Mouse (Mus musculus) stomach, embryonic 15.5 days (tissue): Measurements from ENCODE around the gene Olfr1220. TPM values are rescaled to one million over a fixed set of nuclear protein-coding genes. Genes with fewer than 3 reads are reported as not detected.

ENCODE experiments used
- ATAC-seq: fragments of 200-750 bp; cut with Nextera tagmentation; 2 replicates; pipeline ENCODE4 v1.8.0; 2017; ENCODE audit warnings: low read depth, moderate number of reproducible peaks, moderate TSS enrichment; ENCODE audit not compliant: insufficient read depth, low FRiP score
- H3K27ac ChIP-seq: fragments of 300-500 bp; sonication (generic); 2 replicates; pipeline ENCODE4 v1.5.1; 2015; ENCODE audit warnings: mild to moderate bottlenecking, inconsistent platforms
- H3K27me3 ChIP-seq: fragments of 300-500 bp; sonication (generic); replicated peaks from 2 replicates; pipeline ENCODE4 v1.6.1; 2015; ENCODE audit warnings: inconsistent platforms
- H3K36me3 ChIP-seq: fragments of 300-500 bp; sonication (generic); 2 replicates; pipeline ENCODE4 v1.6.1; 2015; ENCODE audit warnings: inconsistent platforms
- H3K4me1 ChIP-seq: fragments of 300-500 bp; sonication (generic); 2 replicates; pipeline ENCODE4 v1.6.1; 2015; ENCODE audit warnings: inconsistent platforms
- H3K4me2 ChIP-seq: fragments of 300-500 bp; sonication (generic); 2 replicates; pipeline ENCODE4 v1.6.1; 2015; ENCODE audit warnings: mild to moderate bottlenecking, inconsistent platforms
- H3K4me3 ChIP-seq: fragments of 300-500 bp; sonication (generic); replicated peaks from 2 replicates; pipeline ENCODE4 v1.5.1; 2015; ENCODE audit warnings: inconsistent platforms
- H3K9ac ChIP-seq: fragments of 300-500 bp; sonication (generic); 2 replicates; pipeline ENCODE4 v1.6.1; 2015; ENCODE audit warnings: inconsistent platforms
- H3K9me3 ChIP-seq: fragments of 300-500 bp; sonication (generic); 2 replicates; pipeline ENCODE4 v1.6.1; 2016; ENCODE audit warnings: inconsistent platforms
- WGBS: fragments of 180-500 bp; shearing (Covaris S2); methylation state at CpG from one replicate; pipeline ENCODE4 v1.1.7; 2015; 5-methylcytosine and 5-hydroxymethylcytosine counted together
- polyA plus RNA-seq: library from polyadenylated mRNA; unstranded; fragments of >200 nt; fragmentation: Nextera tagmentation; extraction: Ambion mirVana; gene quantifications from 2 replicates; pipeline ENCODE4 v1.2.1, GENCODE M21; 2015

Olfr1220 gene
- not detected in 2 replicates for polyA plus RNA-seq

DNA sequence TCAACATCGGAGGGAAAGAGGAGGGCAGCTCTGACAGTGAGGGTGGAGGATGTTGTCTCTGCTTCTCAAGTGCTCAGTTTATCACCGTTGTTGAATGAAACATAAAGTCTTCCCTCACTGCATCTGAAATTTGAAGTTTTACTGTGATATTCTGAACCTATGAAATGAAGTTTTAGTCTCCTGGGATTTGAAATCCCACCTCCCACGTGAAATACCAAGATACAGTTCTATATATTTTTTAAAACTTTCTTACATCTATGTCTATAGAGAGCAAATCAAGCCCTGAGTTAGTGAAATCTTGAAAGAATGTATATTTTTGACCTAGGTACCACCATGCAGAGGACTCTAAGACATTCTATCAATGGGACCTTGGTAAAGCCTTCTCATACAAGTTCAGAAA lies at the start of gene Olfr1220:
Gene Olfr1220, minus strand, starts transcription at position 101 of the 400 bp plus-strand sequence.
- WGBS = 76% methylated on average over 3 of the region's 3 CpGs
- Histone ChIP-seq H3K9ac (no peak within 1 kb of the TSS), H3K36me3 (no peaks in the 10 kb centered on the region), H3K9me3 (no peaks in the 10 kb centered on the region), H3K27ac (no peak within 1 kb of the TSS), H3K4me3 (no peak within 1 kb of the TSS), H3K4me1 (no peaks in the 10 kb centered on the region), H3K27me3 (no peaks in the 10 kb centered on the region), H3K4me2 (no peak within 1 kb of the TSS)
- no peak for ATAC-seq

DNA sequence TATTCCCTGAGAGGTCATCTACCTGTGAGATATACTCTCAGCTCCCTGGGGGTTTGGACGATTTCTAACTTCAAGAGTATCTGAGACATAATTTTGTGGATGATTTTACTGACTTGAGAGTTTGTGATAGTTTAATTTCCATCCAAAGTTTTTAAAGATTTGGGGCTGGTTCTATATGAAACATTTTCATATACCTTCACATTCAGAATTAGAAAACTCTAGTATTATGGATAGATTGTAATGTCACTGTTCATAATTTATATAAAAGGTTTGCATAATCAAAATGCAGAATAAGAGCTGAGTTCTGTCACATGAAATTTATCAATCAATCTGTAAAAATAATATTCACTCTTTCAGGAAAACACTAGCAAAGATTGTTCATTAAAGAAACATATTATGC lies 44.8 kb upstream of the Olfr1220 start, which contains the start of gene Olfr1223:
Gene Olfr1223, minus strand, starts transcription at position 101 of the 400 bp plus-strand sequence.
- H3K27me3 ChIP-seq = no peaks in the 10 kb centered on the region
- H3K9ac ChIP-seq = no peak within 1 kb of the TSS
- no peaks in the 10 kb centered on the region for H3K36me3 ChIP-seq
- no peaks in the 10 kb centered on the region for H3K4me1 ChIP-seq
- H3K4me2 ChIP-seq = no peak within 1 kb of the TSS
- WGBS = 74% methylated on average over 1 of the region's 1 CpGs
- no peak for ATAC-seq
- H3K27ac ChIP-seq = no peak within 1 kb of the TSS
- no peak within 1 kb of the TSS for H3K4me3 ChIP-seq
- no peaks in the 10 kb centered on the region for H3K9me3 ChIP-seq

DNA sequence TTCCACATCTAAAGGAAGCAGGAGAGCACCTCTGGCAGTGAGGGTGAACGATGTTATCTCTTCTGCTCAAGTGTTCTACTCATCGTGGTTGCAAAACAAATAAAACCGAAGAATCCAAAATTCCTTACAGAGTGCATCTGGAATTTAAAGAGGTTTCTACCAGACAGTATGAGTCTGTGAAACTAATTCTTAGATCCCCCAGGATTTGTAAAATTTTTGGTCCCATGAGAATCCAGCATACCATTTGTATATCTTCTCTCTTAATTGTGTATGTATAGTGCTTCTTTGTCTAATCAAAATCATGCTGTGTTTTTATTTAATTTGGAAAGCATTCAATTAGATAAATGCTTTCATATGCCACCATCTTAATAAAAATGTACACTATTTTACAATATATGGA lies 26.3 kb upstream of the Olfr1220 start, which contains the start of gene Olfr1222:
Gene Olfr1222, minus strand, starts transcription at position 101 of the 400 bp plus-strand sequence.
- H3K9ac ChIP-seq = no peak within 1 kb of the TSS
- no peaks in the 10 kb centered on the region for H3K27me3 ChIP-seq
- no peaks in the 10 kb centered on the region for H3K9me3 ChIP-seq
- no peaks in the 10 kb centered on the region for H3K36me3 ChIP-seq
- ATAC-seq = no peak
- H3K27ac ChIP-seq = no peak within 1 kb of the TSS
- 61% methylated on average over 3 of the region's 3 CpGs for WGBS
- no peaks in the 10 kb centered on the region for H3K4me1 ChIP-seq
- no peak within 1 kb of the TSS for H3K4me3 ChIP-seq
- H3K4me2 ChIP-seq = no peak within 1 kb of the TSS

DNA sequence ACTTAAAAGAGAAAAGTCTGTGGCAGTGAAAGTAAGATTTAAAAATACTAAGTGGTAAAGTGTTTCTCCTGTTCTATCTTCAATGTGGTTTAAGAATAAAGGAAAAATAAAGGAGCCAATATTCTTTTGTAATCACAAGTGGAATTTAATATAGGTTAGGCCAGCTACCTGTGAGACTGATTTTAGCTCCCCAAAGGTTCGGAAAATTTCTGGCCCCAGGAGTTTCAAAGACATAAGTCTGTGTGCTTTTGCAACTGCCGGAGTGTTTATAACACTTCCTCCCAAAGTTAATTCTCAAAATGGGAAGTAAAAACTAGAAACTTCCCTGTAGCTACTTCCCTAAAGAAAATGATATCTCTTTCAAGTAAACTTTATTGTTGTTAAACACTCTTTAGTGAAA lies 10.5 kb upstream of the Olfr1220 start, which contains the start of gene Olfr1221:
Gene Olfr1221, minus strand, starts transcription at position 101 of the 400 bp plus-strand sequence.
- Histone ChIP-seq H3K36me3 (no peaks in the 10 kb centered on the region), H3K4me3 (no peak within 1 kb of the TSS), H3K27me3 (no peaks in the 10 kb centered on the region), H3K9me3 (no peaks in the 10 kb centered on the region), H3K4me1 (no peaks in the 10 kb centered on the region), H3K27ac (no peak within 1 kb of the TSS), H3K4me2 (no peak within 1 kb of the TSS), H3K9ac (no peak within 1 kb of the TSS)
- 74% methylated on average over 2 of the region's 2 CpGs for WGBS
- ATAC-seq = no peak

DNA sequence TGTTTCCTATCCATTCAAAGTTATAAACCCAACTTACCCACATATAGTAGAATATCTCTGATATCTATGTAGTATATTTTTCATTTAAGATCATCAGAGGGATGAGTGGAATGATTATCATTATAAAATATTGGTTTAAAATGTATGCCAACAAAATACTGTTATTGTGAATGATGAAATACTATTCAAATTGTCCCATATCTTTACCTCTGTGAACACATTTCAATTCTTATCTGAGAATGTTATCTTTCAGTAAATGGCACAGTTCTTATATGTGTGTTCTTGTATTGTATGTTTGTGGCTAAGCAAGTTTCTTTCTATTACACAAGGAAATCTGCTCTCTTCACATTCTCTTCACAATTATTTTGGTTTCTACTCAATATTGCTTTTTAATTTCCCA lies 984 bp downstream of the Olfr1220 start:
- Histone ChIP-seq H3K4me1 (no peaks in the 10 kb centered on the region), H3K27me3 (no peaks in the 10 kb centered on the region), H3K4me2 (no peak overlapping the region), H3K9ac (no peak overlapping the region), H3K27ac (no peak overlapping the region), H3K4me3 (no peak overlapping the region), H3K36me3 (no peaks in the 10 kb centered on the region), H3K9me3 (no peaks in the 10 kb centered on the region)
- ATAC-seq = no peak

DNA sequence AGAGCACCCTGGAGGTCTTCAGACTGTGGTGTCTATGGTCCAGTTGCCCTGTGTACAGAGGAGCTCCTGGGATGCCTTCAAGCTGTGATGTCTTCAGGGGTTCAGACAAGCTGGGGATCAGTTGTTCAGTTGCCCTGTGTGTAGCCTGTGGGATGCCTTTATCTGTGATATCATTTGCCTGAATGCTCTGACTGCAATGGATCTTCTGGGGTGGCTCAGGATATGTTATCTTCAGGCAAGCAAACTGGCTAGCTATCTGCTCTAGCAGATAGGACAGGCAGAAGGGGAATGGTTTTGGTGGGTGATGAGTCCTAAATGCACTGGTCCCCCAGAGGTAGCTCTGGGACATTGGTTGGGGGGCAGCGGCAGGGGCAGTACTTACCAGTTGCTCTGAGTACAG lies 12.8 kb downstream of the Olfr1220 start:
- H3K36me3 ChIP-seq = no peaks in the 10 kb centered on the region
- no peak overlapping the region for H3K9ac ChIP-seq
- no peak overlapping the region for H3K4me2 ChIP-seq
- no peaks in the 10 kb centered on the region for H3K27me3 ChIP-seq
- WGBS = 88% methylated on average over 1 of the region's 1 CpGs
- ATAC-seq = no peak
- no peak overlapping the region for H3K27ac ChIP-seq
- H3K4me1 ChIP-seq = no peaks in the 10 kb centered on the region
- no peak overlapping the region for H3K4me3 ChIP-seq
- no peaks in the 10 kb centered on the region for H3K9me3 ChIP-seq

DNA sequence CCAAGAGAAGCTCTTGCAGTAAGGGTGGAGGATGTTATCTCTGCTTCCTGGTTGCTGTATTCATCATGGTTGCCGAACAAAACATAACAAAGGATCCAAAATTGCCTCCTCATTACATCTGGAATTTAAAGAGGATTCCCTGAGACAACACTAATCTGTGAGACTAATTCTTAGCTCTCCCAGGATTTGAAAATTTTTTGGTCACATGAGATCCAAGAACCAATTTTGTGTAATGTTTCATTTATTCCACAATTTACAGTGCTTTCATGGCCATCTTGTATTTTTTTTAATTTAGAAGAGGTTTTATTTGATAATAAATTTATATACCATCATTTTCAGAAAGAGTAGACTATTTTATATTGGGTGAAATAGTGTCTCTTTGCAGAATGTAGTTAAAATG lies 23.2 kb downstream of the Olfr1220 start, which contains the start of gene Olfr1219:
Gene Olfr1219, minus strand, starts transcription at position 101 of the 400 bp plus-strand sequence.
- Histone ChIP-seq H3K4me3 (no peak within 1 kb of the TSS), H3K4me1 (no peaks in the 10 kb centered on the region), H3K9ac (no peak within 1 kb of the TSS), H3K27ac (no peak within 1 kb of the TSS), H3K27me3 (no peaks in the 10 kb centered on the region), H3K9me3 (no peaks in the 10 kb centered on the region), H3K36me3 (no peaks in the 10 kb centered on the region), H3K4me2 (no peak within 1 kb of the TSS)
- no peak for ATAC-seq
- 38% methylated on average over 1 of the region's 1 CpGs for WGBS

DNA sequence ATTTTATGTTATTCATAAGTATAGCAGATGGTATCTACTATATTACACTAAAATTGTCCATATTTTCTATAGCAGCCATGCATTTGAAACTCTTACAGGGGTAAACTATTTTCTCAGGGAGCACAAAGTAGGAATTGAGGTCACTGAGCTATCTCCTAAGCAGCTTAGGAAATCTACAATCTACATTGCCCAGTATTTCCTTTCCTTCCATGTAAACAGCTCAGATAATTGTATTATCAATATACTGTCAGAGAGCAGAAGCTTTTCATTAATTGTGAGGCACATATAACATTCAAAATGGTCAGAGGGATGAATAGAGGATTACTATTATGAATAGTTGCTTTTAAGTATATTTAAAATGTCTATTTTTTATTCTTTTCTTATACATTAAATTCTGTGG lies 25.1 kb downstream of the Olfr1220 start:
- Histone ChIP-seq H3K4me3 (no peak overlapping the region), H3K27ac (no peak overlapping the region), H3K36me3 (no peaks in the 10 kb centered on the region), H3K4me2 (no peak overlapping the region), H3K9me3 (no peaks in the 10 kb centered on the region), H3K4me1 (no peaks in the 10 kb centered on the region), H3K27me3 (no peaks in the 10 kb centered on the region), H3K9ac (no peak overlapping the region)
- ATAC-seq = no peak

DNA sequence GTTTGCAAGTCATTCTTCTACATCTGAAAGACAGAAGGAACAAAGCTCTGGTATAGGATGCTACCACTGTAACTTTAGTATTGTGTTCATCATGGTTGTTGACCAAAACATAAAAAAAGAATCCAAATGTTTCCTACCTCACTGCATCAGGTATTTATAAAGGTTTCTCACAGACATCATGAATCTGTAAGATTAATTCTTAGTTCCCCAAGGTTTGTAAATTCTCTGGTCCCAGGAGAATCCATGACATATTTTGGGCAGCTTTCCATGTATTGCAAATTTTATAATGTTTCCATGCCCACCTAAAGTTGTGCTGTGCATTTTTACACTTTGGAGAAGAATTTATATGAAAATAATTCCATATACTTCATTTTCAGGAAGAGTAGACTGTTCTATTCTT lies 45.5 kb downstream of the Olfr1220 start, which contains the start of gene Olfr1218:
Gene Olfr1218, minus strand, starts transcription at position 101 of the 400 bp plus-strand sequence.
- Histone ChIP-seq H3K4me2 (no peak within 1 kb of the TSS), H3K27me3 (no peaks in the 10 kb centered on the region), H3K9ac (no peak within 1 kb of the TSS), H3K4me3 (no peak within 1 kb of the TSS), H3K36me3 (no peaks in the 10 kb centered on the region), H3K4me1 (no peaks in the 10 kb centered on the region), H3K27ac (no peak within 1 kb of the TSS), H3K9me3 (no peaks in the 10 kb centered on the region)
- ATAC-seq = no peak

Other genes with a start within 250 kb of the Olfr1220 start
- gene Olfr1206, start 243.6 kb downstream of the Olfr1220 start, polyA plus RNA-seq = not detected in 2 replicates
- gene Olfr1208, start 204.5 kb downstream of the Olfr1220 start, polyA plus RNA-seq = not detected in 2 replicates
- not detected in 2 replicates for gene Olfr1209, start 191.7 kb downstream of the Olfr1220 start, polyA plus RNA-seq
- not detected in 2 replicates for gene Olfr1211, start 168.7 kb downstream of the Olfr1220 start, polyA plus RNA-seq
- not detected in 2 replicates for gene Olfr1212, start 152.9 kb downstream of the Olfr1220 start, polyA plus RNA-seq
- not detected in 2 replicates for gene Gm13762, start 126.6 kb downstream of the Olfr1220 start, polyA plus RNA-seq
- not detected in 2 replicates for gene Olfr1214, start 114.2 kb downstream of the Olfr1220 start, polyA plus RNA-seq
- not detected in 2 replicates for gene Olfr1215, start 99.9 kb downstream of the Olfr1220 start, polyA plus RNA-seq
- not detected in 2 replicates for gene Olfr1216, start 88.5 kb downstream of the Olfr1220 start, polyA plus RNA-seq
- not detected in 2 replicates for gene Olfr1217, start 74.8 kb downstream of the Olfr1220 start, polyA plus RNA-seq
- not detected in 2 replicates for gene Olfr1218, start 45.6 kb downstream of the Olfr1220 start, polyA plus RNA-seq
- gene Olfr1219, start 23.3 kb downstream of the Olfr1220 start, polyA plus RNA-seq = not detected in 2 replicates
- not detected in 2 replicates for gene Olfr1221, start 10.4 kb upstream of the Olfr1220 start, polyA plus RNA-seq
- not detected in 2 replicates for gene Olfr1222, start 26.2 kb upstream of the Olfr1220 start, polyA plus RNA-seq
- not detected in 2 replicates for gene Olfr1223, start 44.7 kb upstream of the Olfr1220 start, polyA plus RNA-seq
- not detected in 2 replicates for gene Olfr1224-ps1, start 57.3 kb upstream of the Olfr1220 start, polyA plus RNA-seq
- not detected in 2 replicates for gene Olfr1225, start 67.8 kb upstream of the Olfr1220 start, polyA plus RNA-seq
- gene Olfr1226, start 93.2 kb upstream of the Olfr1220 start, polyA plus RNA-seq = not detected in 2 replicates
- gene Olfr1228, start 147.2 kb upstream of the Olfr1220 start, polyA plus RNA-seq = not detected in 2 replicates
- not detected in 2 replicates for gene Olfr1229, start 181.2 kb upstream of the Olfr1220 start, polyA plus RNA-seq
- gene Olfr1230, start 190.4 kb upstream of the Olfr1220 start, polyA plus RNA-seq = not detected in 2 replicates
- not detected in 2 replicates for gene Olfr1231, start 200.2 kb upstream of the Olfr1220 start, polyA plus RNA-seq
- not detected in 2 replicates for gene Olfr1232, start 222.8 kb upstream of the Olfr1220 start, polyA plus RNA-seq
- not detected in 2 replicates for gene Olfr1233, start 235.6 kb upstream of the Olfr1220 start, polyA plus RNA-seq